Mouse (Mus musculus) embryonic facial prominence, embryonic 10.5 days (tissue): ENCODE measurements around the gene Slitrk2. TPM values are rescaled to one million over a fixed set of nuclear protein-coding genes. Genes with fewer than 3 reads are reported as not detected.

ENCODE experiments used
- DNase-seq: peaks from one replicate; pipeline ENCODE4 v3.0.0-alpha.2; 2017; ENCODE audit warnings: low spot score
- H3K27ac ChIP-seq: fragments of 300-500 bp; sonication (generic); replicated peaks from 2 replicates; pipeline ENCODE4 v1.5.1; 2016; ENCODE audit warnings: mild to moderate bottlenecking
- H3K27me3 ChIP-seq: fragments of 300-500 bp; sonication (generic); replicated peaks from 2 replicates; pipeline ENCODE4 v1.6.1; 2016; ENCODE audit warnings: low read depth, mild to moderate bottlenecking; ENCODE audit not compliant: poor library complexity, severe bottlenecking
- H3K36me3 ChIP-seq: fragments of 300-500 bp; sonication (generic); replicated peaks from 2 replicates; pipeline ENCODE4 v1.6.1; 2016; ENCODE audit warnings: mild to moderate bottlenecking, moderate library complexity
- H3K4me1 ChIP-seq: fragments of 300-500 bp; sonication (generic); 2 replicates; pipeline ENCODE4 v1.6.1; 2016
- H3K4me3 ChIP-seq: fragments of 300-500 bp; sonication (generic); 2 replicates; pipeline ENCODE4 v1.5.1; 2016; ENCODE audit warnings: mild to moderate bottlenecking, moderate library complexity
- H3K9me3 ChIP-seq: fragments of 300-500 bp; sonication (generic); 2 replicates; pipeline ENCODE4 v1.6.1; 2016; ENCODE audit warnings: mild to moderate bottlenecking
- WGBS: fragments of 180-500 bp; shearing (Covaris S2); methylation state at CpG from one replicate; pipeline ENCODE4 v1.1.7; 2016; 5-methylcytosine and 5-hydroxymethylcytosine counted together
- polyA plus RNA-seq: library from polyadenylated mRNA; unstranded; fragments of >200 nt; fragmentation: Nextera tagmentation; extraction: Ambion mirVana; gene quantifications from 2 replicates; pipeline ENCODE4 v1.2.1, GENCODE M21; 2016

Gene Slitrk2
- polyA plus RNA-seq: 1.7 and 2.3 TPM in 2 replicates

DNA sequence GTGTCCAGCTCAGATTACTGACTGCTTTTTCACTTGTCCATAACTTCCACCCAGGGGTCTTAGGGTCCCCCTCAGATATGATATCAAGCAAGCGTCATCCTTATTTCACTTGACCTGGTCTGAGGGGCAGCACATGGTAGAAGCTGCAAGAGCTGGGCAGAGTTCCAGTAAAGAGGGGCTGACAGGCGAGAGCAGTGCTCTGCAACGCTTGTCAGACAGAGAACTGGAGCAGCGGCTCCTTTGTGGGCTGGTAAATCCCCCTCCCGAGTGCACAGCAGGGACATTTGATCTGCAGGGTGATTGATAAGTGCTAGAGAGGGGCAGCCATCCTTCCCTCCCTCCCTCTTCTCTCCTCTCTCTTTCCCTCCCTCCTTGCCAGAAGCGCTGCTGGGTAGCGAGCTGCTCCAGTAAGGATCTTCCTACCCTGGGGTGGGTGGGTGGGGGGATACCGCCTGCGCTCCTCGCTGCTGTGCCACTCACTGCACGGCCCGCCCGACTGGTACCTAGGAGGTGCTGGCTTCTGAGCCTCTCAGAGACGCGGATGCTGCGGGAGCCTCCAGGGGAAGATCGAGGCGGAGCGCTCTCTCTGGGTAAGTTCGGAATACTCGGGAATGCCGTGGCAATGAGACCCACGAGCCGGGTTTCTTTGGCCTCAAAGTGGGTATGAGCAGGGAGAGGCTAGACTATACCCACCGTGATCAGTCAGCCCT is at the start of gene Slitrk2:
Gene Slitrk2 (plus strand): TSS at position 408 of the 710 bp plus-strand sequence.
- Histone ChIP-seq H3K9me3 (no peaks in the 10 kb centered on the region), H3K27ac (no peak within 1 kb of the TSS; the same call in 1 of the 2 replicates), H3K4me1 (0 out of 2 replicates have a peak, but pooled peaks cover 3% of the 10 kb centered on the region), H3K27me3 (peaks cover 36% of the 10 kb centered on the region), H3K4me3 (peak within 1 kb of the TSS; percentile 54), H3K36me3 (no peaks in the 10 kb centered on the region)
- DNase-seq: peak; percentile 37
- WGBS: 14% methylated on average over 25 of the region's 25 CpGs

DNA sequence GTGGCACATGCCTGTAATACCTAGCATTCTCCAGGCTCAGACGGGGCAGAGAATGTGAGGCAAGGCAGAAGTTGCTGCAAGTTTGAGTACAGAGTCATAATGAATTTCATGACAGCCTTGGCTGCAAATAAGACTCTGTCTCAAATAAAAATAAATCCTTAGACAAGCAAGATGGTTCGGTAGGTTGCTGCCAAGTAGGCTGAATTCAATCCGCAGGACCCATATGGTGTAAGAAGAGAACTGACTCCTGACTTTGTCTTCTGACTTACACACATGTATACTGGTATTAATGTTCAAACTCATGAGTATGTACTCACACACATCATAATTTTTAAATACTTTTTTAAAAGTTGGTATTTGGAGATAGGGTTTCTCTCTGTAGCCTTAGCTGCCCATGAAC is 43.6 kb upstream of the Slitrk2 start:
- 84% methylated on average over 3 of the region's 3 CpGs for WGBS
- no peaks in the 10 kb centered on the region for H3K27me3 ChIP-seq
- H3K36me3 ChIP-seq: no peaks in the 10 kb centered on the region
- no peak overlapping the region for H3K27ac ChIP-seq
- DNase-seq: no peak
- H3K4me1 ChIP-seq: no peaks in the 10 kb centered on the region
- no peak overlapping the region for H3K4me3 ChIP-seq
- H3K9me3 ChIP-seq: no peaks in the 10 kb centered on the region

DNA sequence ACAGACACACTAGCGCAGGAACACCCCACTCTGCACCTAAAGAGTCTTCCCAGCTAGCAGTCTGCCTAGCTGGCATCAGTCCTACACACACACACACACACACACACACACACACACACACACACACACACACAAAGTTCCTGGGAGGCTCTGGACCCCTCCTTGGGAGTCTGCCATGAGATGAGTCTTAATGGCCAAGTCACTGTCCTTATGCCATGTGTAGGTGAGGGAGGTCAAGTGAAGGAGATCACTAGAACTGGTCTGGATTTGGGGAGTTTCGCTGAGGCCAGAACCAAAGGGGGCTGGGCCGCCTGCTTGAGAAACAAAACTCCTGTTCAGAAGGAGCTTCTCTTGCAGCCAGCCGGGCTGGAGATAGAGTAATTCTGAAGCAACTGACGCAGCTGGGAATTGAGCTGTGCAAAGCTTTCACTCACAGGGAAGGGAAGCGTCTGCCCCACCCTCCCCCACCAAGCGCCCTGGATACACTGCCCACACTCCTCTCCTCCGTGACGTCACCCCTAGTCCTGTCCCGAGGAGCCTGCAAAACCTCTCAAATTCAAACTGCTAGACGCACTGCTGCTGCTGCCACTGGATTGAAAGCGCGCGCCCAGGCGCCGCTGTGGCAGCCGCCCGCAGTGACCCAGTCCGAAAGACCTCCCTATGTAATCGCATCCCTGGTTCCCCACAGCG is 3.5 kb downstream of the Slitrk2 start:
- H3K9me3 ChIP-seq: no peaks in the 10 kb centered on the region
- WGBS: 16% methylated on average over 21 of the region's 21 CpGs
- 0 out of 2 replicates have a peak, but pooled peaks cover 3% of the 10 kb centered on the region for H3K4me1 ChIP-seq
- H3K4me3 ChIP-seq: peak overlapping the region; percentile 55
- no peaks in the 10 kb centered on the region for H3K36me3 ChIP-seq
- peaks cover 44% of the 10 kb centered on the region for H3K27me3 ChIP-seq
- DNase-seq: peak; percentile 66
- H3K27ac ChIP-seq: no peak overlapping the region; the same call in 1 of the 2 replicates

DNA sequence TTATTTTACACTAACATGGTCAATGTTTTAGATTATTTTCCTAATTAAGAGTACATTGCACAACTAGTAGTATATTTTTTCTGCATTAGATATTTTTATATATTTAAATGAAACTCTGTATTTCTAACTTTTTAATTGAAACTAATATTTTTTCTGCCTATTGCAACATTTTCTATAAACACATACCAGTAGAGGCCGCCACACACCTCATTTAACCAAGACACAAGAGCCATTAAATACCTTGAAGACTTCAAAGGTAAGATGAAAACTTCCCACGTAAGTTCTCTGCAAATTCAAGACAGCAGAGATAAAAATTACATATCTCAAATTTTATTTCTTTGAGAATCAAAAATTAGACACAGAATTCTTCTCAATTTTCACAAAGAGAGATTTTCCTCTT is 8.2 kb downstream of the Slitrk2 start:
- Histone ChIP-seq H3K27me3 (peaks cover 16% of the 10 kb centered on the region), H3K4me3 (no peak overlapping the region), H3K27ac (no peak overlapping the region), H3K36me3 (no peaks in the 10 kb centered on the region), H3K4me1 (0 out of 2 replicates have a peak, but pooled peaks cover 3% of the 10 kb centered on the region), H3K9me3 (no peaks in the 10 kb centered on the region)
- DNase-seq: no peak
- 36% methylated on average over 2 of the region's 2 CpGs for WGBS

DNA sequence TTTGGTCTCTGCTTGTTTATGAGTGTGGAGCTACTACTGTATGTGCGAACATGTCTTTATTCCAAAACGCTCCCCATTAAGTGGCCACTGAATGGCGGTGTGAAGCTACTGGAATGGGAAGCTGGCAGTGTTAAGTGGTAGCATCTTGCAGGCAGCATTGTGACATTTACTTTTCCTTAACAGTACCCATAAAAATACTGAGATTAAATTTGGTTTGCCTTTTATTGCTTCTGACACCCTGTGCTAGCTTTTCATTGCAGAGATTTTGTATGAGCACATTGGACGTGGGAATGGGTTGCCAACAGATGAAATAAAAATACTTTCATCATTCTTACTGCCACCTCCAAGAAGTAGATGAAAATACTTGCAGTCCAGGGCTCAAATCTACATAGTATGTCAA is 27.8 kb downstream of the Slitrk2 start:
- 92% methylated on average over 4 of the region's 4 CpGs for WGBS
- Histone ChIP-seq H3K36me3 (no peaks in the 10 kb centered on the region), H3K9me3 (no peaks in the 10 kb centered on the region), H3K4me3 (no peak overlapping the region), H3K27me3 (no peaks in the 10 kb centered on the region), H3K4me1 (no peaks in the 10 kb centered on the region), H3K27ac (no peak overlapping the region)
- DNase-seq: no peak

- WGBS: 21% methylated on average over 7 of the region's 7 CpGs
- DNase-seq: peak; percentile 7
Measured at GRCm38 (mm10) chrX:66678646-66679045, 29.5 kb downstream of the Slitrk2 start.

More at GRCm38 (mm10) chrX:66678646-66679045, 29.5 kb downstream of the Slitrk2 start:
- H3K36me3 ChIP-seq: no peaks in the 10 kb centered on the region
- no peaks in the 10 kb centered on the region for H3K9me3 ChIP-seq
- no peak overlapping the region for H3K27ac ChIP-seq
- H3K27me3 ChIP-seq: no peaks in the 10 kb centered on the region
- H3K4me1 ChIP-seq: no peaks in the 10 kb centered on the region
- no peak overlapping the region for H3K4me3 ChIP-seq
